Mouse (Mus musculus): ENCODE measurements around the gene Atp1b1.

DNA sequence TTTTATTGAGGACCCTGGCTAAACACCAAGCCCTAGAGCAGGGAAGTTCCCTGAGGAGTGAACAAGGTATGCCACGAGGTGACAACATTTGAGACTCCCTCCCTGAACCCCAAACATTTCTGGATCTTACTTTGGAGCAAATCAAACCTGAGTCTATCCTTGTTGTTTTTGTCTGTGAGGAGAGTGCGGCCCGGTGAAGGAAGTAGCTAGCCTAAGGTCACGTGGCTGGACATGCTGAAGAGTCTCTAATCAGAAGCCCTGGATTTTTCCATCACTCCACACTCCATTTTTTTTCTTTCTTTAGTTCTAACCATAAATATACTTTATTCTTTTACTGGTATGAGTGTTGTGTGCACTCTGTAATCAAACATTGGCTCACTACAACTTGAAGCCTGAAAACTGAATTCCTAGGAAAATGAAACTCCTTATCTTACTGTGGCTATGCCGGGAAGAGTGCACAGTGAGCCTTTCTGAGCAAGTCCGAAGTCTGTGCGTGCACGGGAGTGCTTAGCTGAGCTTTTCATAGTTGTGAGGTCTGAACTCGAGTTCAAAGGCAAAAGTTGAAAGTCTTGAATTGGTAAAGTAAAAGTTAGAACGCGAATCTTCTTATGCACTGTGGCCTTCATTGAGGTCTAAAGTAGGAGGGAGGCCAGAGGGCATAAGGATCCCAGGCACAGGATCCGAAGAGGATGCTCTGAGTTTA lies 41.3 kb downstream of the Atp1b1 start:
- no peak for TF ChIP-seq POLR2AphosphoS2 (IDR thresholded peaks at IDR 0.05; ENCODE audit: low read length)
- TF ChIP-seq MEF2A (IDR thresholded peaks at IDR 0.05; ENCODE audit: extremely low read depth, insufficient replicate concordance, low read depth, low read length, poor library complexity, severe bottlenecking) = no peak
- no peak for TF ChIP-seq HCFC1 (IDR thresholded peaks at IDR 0.05; ENCODE audit: low read depth, low read length)
- no peak for TF ChIP-seq ZNF384 (IDR thresholded peaks at IDR 0.05; ENCODE audit: low read depth, low read length)
- no peak for TF ChIP-seq USF1 (IDR thresholded peaks at IDR 0.05; ENCODE audit: low read depth, low read length)
- no peak for TF ChIP-seq CTCF (IDR thresholded peaks at IDR 0.05 in 2 of 3, conservative IDR thresholded peaks at IDR 0.05 in 1 of 3; ENCODE audit: control insufficient read depth in 1 of 3, insufficient read depth in 1 of 3, low read depth in 2 of 3, low read length in 3 of 3, poor library complexity in 1 of 3, severe bottlenecking in 1 of 3)
- TF ChIP-seq TAL1 (IDR thresholded peaks at IDR 0.05; ENCODE audit: low read length) = no peak
- TF ChIP-seq E2F4 (IDR thresholded peaks at IDR 0.05; ENCODE audit: borderline replicate concordance, low read depth, low read length) = no peak
- no peak for TF ChIP-seq POLR2A (IDR thresholded peaks at IDR 0.05; ENCODE audit: control insufficient read depth in 1 of 2, insufficient read depth in 1 of 2, low read depth in 1 of 2, low read length in 2 of 2, poor library complexity in 1 of 2)
- TF ChIP-seq SMC3 (IDR thresholded peaks at IDR 0.05; ENCODE audit: low read depth, low read length) = no peak

All from MEL (cell line).